Mouse (Mus musculus) kidney, embryonic 16.5 days (tissue): Measurements from ENCODE around the gene 6430531B16Rik. TPM values are rescaled to one million over a fixed set of nuclear protein-coding genes. Genes with fewer than 3 reads are reported as not detected.

Source experiments
- ATAC-seq: fragments of 200-750 bp; cut with Nextera tagmentation; 2 replicates; pipeline ENCODE4 v1.8.0; 2017; ENCODE audit warnings: moderate TSS enrichment; ENCODE audit not compliant: low FRiP score, low TSS enrichment
- H3K27ac ChIP-seq: fragments of 300-500 bp; sonication (generic); 2 replicates; pipeline ENCODE4 v1.5.1; 2014; ENCODE audit warnings: low read length
- H3K27me3 ChIP-seq: fragments of 300-500 bp; sonication (generic); 2 replicates; pipeline ENCODE4 v1.6.1; 2014; ENCODE audit warnings: low read length, control low read depth, mixed read lengths; ENCODE audit not compliant: insufficient read depth
- H3K36me3 ChIP-seq: fragments of 300-500 bp; sonication (generic); 2 replicates; pipeline ENCODE4 v1.6.1; 2014; ENCODE audit warnings: low read length, control low read depth, mixed read lengths; ENCODE audit not compliant: insufficient read depth
- H3K4me1 ChIP-seq: fragments of 300-500 bp; sonication (generic); 2 replicates; pipeline ENCODE4 v1.6.1; 2014; ENCODE audit warnings: low read length, control low read depth, mixed read lengths; ENCODE audit not compliant: insufficient read depth
- H3K4me2 ChIP-seq: fragments of 300-500 bp; sonication (generic); replicated peaks from 2 replicates; pipeline ENCODE4 v1.6.1; 2014; ENCODE audit warnings: low read depth, low read length
- H3K4me3 ChIP-seq: fragments of 300-500 bp; sonication (generic); 2 replicates; pipeline ENCODE4 v1.5.1; 2014; ENCODE audit warnings: mild to moderate bottlenecking, low read length
- H3K9ac ChIP-seq: fragments of 300-500 bp; sonication (generic); replicated peaks from 2 replicates; pipeline ENCODE4 v1.6.1; 2014; ENCODE audit warnings: low read length
- H3K9me3 ChIP-seq: fragments of 300-500 bp; sonication (generic); 2 replicates; pipeline ENCODE4 v1.6.1; 2016; ENCODE audit warnings: low read length, control low read depth
- WGBS: fragments of 180-500 bp; shearing (Covaris S2); extraction: QIAGEN DNeasy Blood & Tissue Kit; methylation state at CpG from one replicate; pipeline ENCODE4 v1.1.7; 2014; 5-methylcytosine and 5-hydroxymethylcytosine counted together
- polyA plus RNA-seq: library from polyadenylated mRNA; unstranded; fragments of >200 nt; fragmentation: Nextera tagmentation; extraction: Ambion mirVana; gene quantifications from 2 replicates; pipeline ENCODE4 v1.2.1, GENCODE M21; 2015

The 6430531B16Rik gene
- polyA plus RNA-seq, 1 experiment from 2014 or later, result 0.71 TPM

GRCm38 (mm10) chr7:139993532-139993931 is 15.0 kb upstream of the 6430531B16Rik start:
- 91% methylated on average over 6 of the region's 6 CpGs for WGBS
- no peaks in the 10 kb centered on the region for H3K27me3 ChIP-seq
- H3K4me1 ChIP-seq, result no peaks in the 10 kb centered on the region
- H3K27ac ChIP-seq, result no peak overlapping the region
- no peak overlapping the region for H3K4me2 ChIP-seq
- no peak overlapping the region for H3K9ac ChIP-seq
- H3K36me3 ChIP-seq, result peaks cover 23% of the 10 kb centered on the region
- no peaks in the 10 kb centered on the region for H3K9me3 ChIP-seq
- H3K4me3 ChIP-seq, result no peak overlapping the region
- ATAC-seq, result no peak

- 28% methylated on average over 7 of the region's 7 CpGs for WGBS
- no peak within 1 kb of the TSS for H3K4me3 ChIP-seq
- no peak within 1 kb of the TSS for H3K4me2 ChIP-seq
- no peak within 1 kb of the TSS for H3K9ac ChIP-seq
- H3K27ac ChIP-seq, result no peak within 1 kb of the TSS
- ATAC-seq, result peak; percentile 68; the same call in 1 of the 2 replicates
- no peaks in the 10 kb centered on the region for H3K27me3 ChIP-seq
- H3K9me3 ChIP-seq, result no peaks in the 10 kb centered on the region
- H3K36me3 ChIP-seq, result peaks cover 12% of the 10 kb centered on the region
- no peaks in the 10 kb centered on the region for H3K4me1 ChIP-seq
Measured at GRCm38 (mm10) chr7:139992406-139992805, 13.9 kb upstream of the 6430531B16Rik start, which contains the start of gene Adam8. Adam8 (minus strand) TSS chr7:139992562.

GRCm38 (mm10) chr7:139990864-139991394 is 12.4 kb upstream of the 6430531B16Rik start:
- H3K27me3 ChIP-seq, result no peaks in the 10 kb centered on the region
- no peak overlapping the region for H3K4me3 ChIP-seq
- no peaks in the 10 kb centered on the region for H3K9me3 ChIP-seq
- H3K36me3 ChIP-seq, result peaks cover under 1% of the 10 kb centered on the region; the same call in 1 of the 2 replicates
- 72% methylated on average over 8 of the region's 8 CpGs for WGBS
- no peak overlapping the region for H3K4me2 ChIP-seq
- no peaks in the 10 kb centered on the region for H3K4me1 ChIP-seq
- H3K9ac ChIP-seq, result no peak overlapping the region
- ATAC-seq, result no peak
- H3K27ac ChIP-seq, result no peak overlapping the region

GRCm38 (mm10) chr7:139988272-139988671 is 9.7 kb upstream of the 6430531B16Rik start:
- Histone ChIP-seq H3K27ac (no peak overlapping the region), H3K4me1 (no peaks in the 10 kb centered on the region), H3K4me3 (no peak overlapping the region), H3K4me2 (no peak overlapping the region), H3K36me3 (peaks cover 6% of the 10 kb centered on the region; the same call in 1 of the 2 replicates), H3K9me3 (no peaks in the 10 kb centered on the region), H3K27me3 (no peaks in the 10 kb centered on the region), H3K9ac (no peak overlapping the region)
- WGBS, result 81% methylated on average over 9 of the region's 9 CpGs
- no peak for ATAC-seq

GRCm38 (mm10) chr7:139984505-139984904 is 6.0 kb upstream of the 6430531B16Rik start:
- Histone ChIP-seq H3K9ac (no peak overlapping the region), H3K27me3 (no peaks in the 10 kb centered on the region), H3K36me3 (peaks cover 6% of the 10 kb centered on the region; the same call in 1 of the 2 replicates), H3K27ac (no peak overlapping the region), H3K4me2 (no peak overlapping the region), H3K4me1 (no peaks in the 10 kb centered on the region), H3K9me3 (no peaks in the 10 kb centered on the region), H3K4me3 (no peak overlapping the region)
- 91% methylated on average over 11 of the region's 11 CpGs for WGBS
- ATAC-seq, result no peak

GRCm38 (mm10) chr7:139982058-139982457 is 3.5 kb upstream of the 6430531B16Rik start:
- WGBS, result 83% methylated on average over 11 of the region's 11 CpGs

GRCm38 (mm10) chr7:139980778-139981177 is 2.2 kb upstream of the 6430531B16Rik start:
- H3K4me3 ChIP-seq, result no peak overlapping the region
- ATAC-seq, result no peak
- H3K9me3 ChIP-seq, result no peaks in the 10 kb centered on the region
- peaks cover 4% of the 10 kb centered on the region; the same call in 1 of the 2 replicates for H3K36me3 ChIP-seq
- H3K9ac ChIP-seq, result no peak overlapping the region
- H3K4me2 ChIP-seq, result no peak overlapping the region
- no peak overlapping the region for H3K27ac ChIP-seq
- WGBS, result 52% methylated on average over 3 of the region's 3 CpGs
- peaks cover 8% of the 10 kb centered on the region; the same call in 1 of the 2 replicates for H3K4me1 ChIP-seq
- H3K27me3 ChIP-seq, result no peaks in the 10 kb centered on the region

More at GRCm38 (mm10) chr7:139982058-139982457, 3.5 kb upstream of the 6430531B16Rik start:
- no peak overlapping the region for H3K9ac ChIP-seq
- H3K4me2 ChIP-seq, result no peak overlapping the region
- H3K4me3 ChIP-seq, result no peak overlapping the region
- peaks cover 6% of the 10 kb centered on the region; the same call in 1 of the 2 replicates for H3K36me3 ChIP-seq
- peaks cover 8% of the 10 kb centered on the region; the same call in 1 of the 2 replicates for H3K4me1 ChIP-seq
- H3K27me3 ChIP-seq, result no peaks in the 10 kb centered on the region
- ATAC-seq, result no peak
- no peaks in the 10 kb centered on the region for H3K9me3 ChIP-seq
- no peak overlapping the region for H3K27ac ChIP-seq

GRCm38 (mm10) chr7:139979011-139979719 is 610 bp upstream of the 6430531B16Rik start:
- no peaks in the 10 kb centered on the region for H3K27me3 ChIP-seq
- peak overlapping the region; percentile 90 for H3K4me2 ChIP-seq
- no peak overlapping the region for H3K27ac ChIP-seq
- 47% methylated on average over 13 of the region's 13 CpGs for WGBS
- peak overlapping the region; percentile 46; the same call in 1 of the 2 replicates for H3K9ac ChIP-seq
- peak overlapping the region; percentile 70 for H3K4me3 ChIP-seq
- H3K4me1 ChIP-seq, result peaks cover 8% of the 10 kb centered on the region; the same call in 1 of the 2 replicates
- H3K36me3 ChIP-seq, result no peaks in the 10 kb centered on the region
- H3K9me3 ChIP-seq, result no peaks in the 10 kb centered on the region
- peak; percentile 73 for ATAC-seq

GRCm38 (mm10) chr7:139975471-139975870 is 3.1 kb downstream of the 6430531B16Rik start:
- no peak overlapping the region for H3K4me2 ChIP-seq
- H3K36me3 ChIP-seq, result no peaks in the 10 kb centered on the region
- no peak overlapping the region for H3K27ac ChIP-seq
- ATAC-seq, result no peak
- H3K4me3 ChIP-seq, result no peak overlapping the region
- H3K27me3 ChIP-seq, result no peaks in the 10 kb centered on the region
- 51% methylated on average over 5 of the region's 5 CpGs for WGBS
- no peak overlapping the region for H3K9ac ChIP-seq
- no peaks in the 10 kb centered on the region for H3K9me3 ChIP-seq
- H3K4me1 ChIP-seq, result peaks cover 8% of the 10 kb centered on the region; the same call in 1 of the 2 replicates

GRCm38 (mm10) chr7:139974307-139974706 is 4.2 kb downstream of the 6430531B16Rik start:
- no peaks in the 10 kb centered on the region for H3K9me3 ChIP-seq
- H3K4me1 ChIP-seq, result peaks cover 8% of the 10 kb centered on the region; the same call in 1 of the 2 replicates
- no peak overlapping the region for H3K4me3 ChIP-seq
- ATAC-seq, result no peak
- no peak overlapping the region for H3K27ac ChIP-seq
- H3K36me3 ChIP-seq, result no peaks in the 10 kb centered on the region
- WGBS, result 79% methylated on average over 10 of the region's 10 CpGs
- H3K4me2 ChIP-seq, result no peak overlapping the region
- H3K27me3 ChIP-seq, result no peaks in the 10 kb centered on the region
- no peak overlapping the region for H3K9ac ChIP-seq
